Mouse (Mus musculus): ENCODE results near the gene Ppie.

Ppie gene

DNA sequence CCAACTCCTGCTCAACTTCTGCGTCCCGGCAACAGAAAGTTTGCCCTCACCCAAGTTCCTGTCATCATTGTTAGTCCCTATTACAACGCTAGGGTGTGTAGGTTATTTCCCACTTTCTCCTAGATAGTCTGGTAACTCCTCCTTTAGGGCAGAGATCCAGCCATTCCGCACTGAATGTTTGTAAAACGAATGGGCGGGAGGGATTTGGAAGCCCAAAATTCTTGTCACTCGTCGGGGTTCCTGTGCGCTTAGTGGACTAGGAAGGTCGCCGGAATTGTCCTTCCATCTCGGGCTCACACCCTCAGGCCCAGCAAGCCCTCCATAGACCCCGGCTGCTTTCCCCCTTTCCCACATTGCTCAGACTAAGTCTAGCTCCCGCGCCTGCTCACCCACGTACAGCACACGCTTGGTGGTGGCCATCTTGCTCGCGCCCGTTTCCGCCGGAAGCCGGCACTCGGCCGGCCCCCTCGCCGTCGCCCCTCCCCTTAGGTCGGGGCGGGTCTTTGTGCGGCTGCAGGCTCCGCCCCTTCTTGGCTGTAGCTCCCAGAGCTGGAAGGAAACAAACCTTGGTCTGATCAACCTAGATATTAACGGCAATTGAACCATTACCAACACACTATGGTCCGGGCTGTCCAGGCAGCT is at the start of gene Ppie:
Ppie (minus strand) TSS at position 439 of the 642 bp plus-strand sequence.
- under 1% methylated on average over 34 of the region's 34 CpGs for WGBS

DNA sequence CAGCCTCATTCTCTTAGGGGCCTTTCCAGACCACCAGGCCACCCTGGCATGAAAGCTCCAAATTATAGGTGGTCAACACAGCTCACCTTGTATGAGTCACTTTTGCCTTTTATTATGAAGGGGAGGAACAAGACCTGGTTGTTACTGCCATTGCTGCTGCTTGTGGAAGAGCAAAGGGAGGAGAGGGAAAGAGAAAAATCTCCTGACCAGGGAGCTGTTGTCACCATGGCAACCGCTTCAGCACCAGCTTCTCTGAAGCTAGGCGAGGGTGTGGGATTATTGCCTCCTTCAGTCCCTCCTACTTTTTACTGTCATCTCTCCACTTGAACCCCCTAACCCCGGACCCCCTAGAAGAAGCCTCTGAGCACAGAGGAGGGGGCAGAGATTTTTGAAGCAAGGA is 45.1 kb upstream of the Ppie start:
- WGBS, result 29% methylated on average over 3 of the region's 3 CpGs

- 7% methylated on average over 44 of the region's 44 CpGs for WGBS
Observed at GRCm38 (mm10) chr4:123183239-123184056, 43.7 kb upstream of the Ppie start.

DNA sequence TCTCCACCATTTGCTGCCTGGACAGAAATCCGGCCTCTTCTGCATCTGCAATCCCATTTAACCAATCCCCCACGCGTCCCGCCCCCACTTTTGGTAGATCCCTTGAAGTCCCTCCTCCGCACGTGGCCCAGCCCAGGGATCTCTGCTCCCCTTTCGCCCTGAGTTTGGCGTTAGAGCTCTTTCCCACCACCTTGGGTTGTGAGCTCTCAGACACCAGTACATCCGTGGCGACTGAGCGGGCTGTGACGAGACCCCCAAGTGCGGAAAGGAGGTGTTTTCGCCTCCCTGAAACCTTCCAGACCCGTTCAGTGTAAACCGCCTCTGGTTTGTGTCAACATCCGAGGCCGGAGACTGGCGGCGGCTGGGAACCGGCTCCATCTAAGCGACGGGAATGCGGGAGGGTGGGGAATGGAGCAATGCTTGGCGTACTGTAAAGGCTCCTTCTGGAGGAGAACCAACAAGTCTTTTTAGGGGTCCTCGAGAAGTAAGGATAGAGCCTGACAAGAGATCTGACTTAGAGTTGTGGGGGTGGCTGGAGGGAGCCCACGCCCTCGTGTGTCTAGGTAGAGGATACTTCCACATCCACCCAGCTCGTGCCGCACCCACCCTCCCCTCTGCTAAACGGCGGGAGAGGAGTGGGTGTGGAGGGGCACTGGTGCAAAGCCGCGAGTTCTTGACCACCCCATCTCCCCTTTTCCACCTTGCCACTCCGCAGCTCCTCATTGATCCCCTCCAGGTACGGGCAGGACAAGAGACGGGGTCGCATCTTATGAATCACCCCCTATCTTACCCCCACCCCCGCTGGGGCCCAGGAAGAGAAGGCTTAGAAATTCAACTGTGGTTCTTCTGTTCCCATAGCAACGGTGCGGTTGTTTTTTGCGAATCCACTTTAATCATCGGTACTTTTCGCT is 42.8 kb upstream of the Ppie start, which contains the start of gene Hpcal4:
Hpcal4 (plus strand) TSS at position 900 of the 911 bp plus-strand sequence.
- under 1% methylated on average over 44 of the region's 44 CpGs for WGBS

- 61% methylated on average over 15 of the region's 15 CpGs for WGBS
Observed at GRCm38 (mm10) chr4:123164157-123164556, 24.4 kb upstream of the Ppie start.

- WGBS, result 13% methylated on average over 15 of the region's 15 CpGs
Observed at GRCm38 (mm10) chr4:123162305-123162917, 22.7 kb upstream of the Ppie start.

DNA sequence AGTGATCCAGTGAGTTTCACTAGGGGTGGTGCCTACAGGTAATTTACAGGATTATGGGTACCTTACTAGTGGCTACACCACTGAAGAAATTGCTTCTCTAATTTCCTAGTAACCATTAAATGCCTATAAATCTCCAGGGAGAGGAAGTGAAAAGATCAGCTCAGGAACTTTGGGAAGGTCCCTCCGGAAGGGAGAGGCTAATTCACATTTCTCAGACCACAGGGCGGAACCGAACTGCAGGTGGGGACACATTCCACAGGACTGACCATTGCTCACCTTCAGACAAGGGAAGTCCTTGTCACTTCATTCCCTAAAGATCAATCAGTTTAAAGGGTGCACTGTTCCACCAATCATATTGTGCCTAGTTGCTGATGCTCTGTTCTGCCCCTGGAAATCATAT is 21.5 kb upstream of the Ppie start:
- 89% methylated on average over 3 of the region's 3 CpGs for WGBS

GRCm38 (mm10) chr4:123160571-123160970 is 20.8 kb upstream of the Ppie start:
- 72% methylated on average over 6 of the region's 6 CpGs for WGBS

DNA sequence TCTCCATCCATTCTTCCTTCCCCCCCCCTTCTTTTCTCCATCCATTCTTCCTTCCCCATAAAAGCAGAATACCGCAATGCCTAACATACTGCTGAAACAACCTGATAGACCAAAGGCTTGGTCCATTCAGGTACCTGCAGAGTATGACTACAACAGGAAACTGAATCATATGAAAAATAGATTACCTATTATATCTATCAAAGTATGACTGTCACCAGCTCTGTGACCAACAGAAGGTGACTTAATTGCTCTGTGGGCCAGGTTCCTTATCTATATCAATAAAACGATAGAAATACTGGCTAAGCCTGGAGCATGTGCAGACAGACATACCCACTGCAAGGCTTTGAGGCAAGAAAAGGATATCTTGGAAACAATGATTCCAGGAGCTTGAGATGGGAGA is 15.7 kb upstream of the Ppie start:
- WGBS, result 42% methylated on average over 2 of the region's 2 CpGs

DNA sequence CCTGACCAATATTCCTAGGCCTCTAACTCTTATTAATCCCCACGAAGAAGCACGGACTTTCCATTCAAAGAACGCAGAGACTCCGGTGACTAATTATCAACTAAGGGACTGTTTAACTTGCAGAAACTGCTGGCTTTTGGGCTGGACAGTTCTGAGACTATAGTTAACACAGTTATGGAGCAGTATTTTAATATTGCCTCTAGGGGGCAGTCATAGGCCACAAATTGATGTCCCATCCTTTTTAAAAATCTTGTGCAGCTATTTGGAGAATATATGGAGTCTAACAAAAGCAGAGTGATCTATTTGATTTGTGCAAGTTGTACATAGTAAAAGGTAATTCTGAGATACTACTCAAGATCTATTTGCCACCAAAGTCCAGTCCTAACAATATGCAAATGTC is 15.3 kb upstream of the Ppie start:
- 17% methylated on average over 4 of the region's 4 CpGs for WGBS

- 41% methylated on average over 5 of the region's 5 CpGs for WGBS
Observed at GRCm38 (mm10) chr4:123152976-123153375, 13.2 kb upstream of the Ppie start.

DNA sequence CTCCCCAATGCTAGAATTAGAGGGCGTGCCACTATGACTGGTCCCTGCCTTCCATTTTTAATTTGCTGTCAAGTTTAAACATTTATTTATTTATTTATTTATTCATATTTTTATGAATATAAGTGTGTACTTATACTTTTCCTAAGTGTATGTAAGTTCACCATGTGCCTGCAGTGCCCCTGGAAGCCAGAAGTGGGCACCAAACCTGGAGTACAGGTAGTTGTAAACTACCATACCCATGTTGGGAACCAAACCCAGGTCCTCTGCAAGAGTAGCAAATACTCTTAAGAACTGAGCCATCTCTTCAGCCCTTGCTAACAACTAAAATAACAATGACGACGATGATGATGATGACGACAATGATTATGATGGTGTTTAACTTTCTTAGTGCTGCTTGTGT is 12.3 kb upstream of the Ppie start:
- WGBS, result 83% methylated on average over 4 of the region's 4 CpGs

- WGBS, result 38% methylated on average over 5 of the region's 5 CpGs
Observed at GRCm38 (mm10) chr4:123147446-123148150, 7.8 kb upstream of the Ppie start.

GRCm38 (mm10) chr4:123137551-123137950 is 2.2 kb downstream of the Ppie start:
- 77% methylated on average over 3 of the region's 3 CpGs for WGBS

- 90% methylated on average over 4 of the region's 4 CpGs for WGBS
Observed at GRCm38 (mm10) chr4:123127051-123127450, 12.7 kb downstream of the Ppie start.

DNA sequence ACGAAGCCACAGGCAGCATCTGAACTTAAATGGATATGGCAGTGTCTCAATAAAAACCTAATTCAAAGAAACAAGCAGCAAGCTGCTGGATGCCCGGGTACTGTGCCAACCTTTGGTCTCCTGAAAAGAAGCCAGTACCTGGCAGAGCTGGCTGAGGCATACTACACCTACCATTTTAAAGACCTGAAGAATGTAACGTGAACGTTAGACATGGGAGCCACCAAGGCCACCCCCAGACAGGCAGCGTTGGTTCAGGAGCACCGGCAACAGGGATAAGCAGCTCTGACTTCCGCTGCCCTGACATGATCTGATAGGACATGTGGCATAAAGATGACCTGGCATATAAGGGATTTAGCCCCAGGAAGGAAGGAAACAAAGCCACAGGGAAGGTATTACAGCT is 13.1 kb downstream of the Ppie start:
- WGBS, result 92% methylated on average over 7 of the region's 7 CpGs

DNA sequence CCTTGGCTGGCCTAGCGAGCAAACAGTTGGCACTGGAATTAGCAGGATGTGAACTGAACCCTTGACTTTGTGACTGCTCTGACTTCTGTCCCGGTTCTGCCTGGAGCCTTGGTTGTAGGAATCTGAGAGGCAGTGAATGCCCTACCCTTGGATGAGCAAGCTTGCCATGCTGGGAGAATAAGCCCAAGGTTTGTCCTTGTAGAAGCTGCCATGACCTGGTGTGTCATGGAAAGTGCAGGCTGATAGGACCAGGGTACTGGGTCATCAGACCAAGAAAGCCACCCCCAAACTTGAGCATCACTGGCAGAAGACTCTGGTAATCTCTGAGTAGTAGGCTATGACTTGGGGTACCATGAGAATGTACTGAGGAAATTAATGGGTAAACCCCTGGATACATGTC is 18.5 kb downstream of the Ppie start:
- WGBS, result 93% methylated on average over 2 of the region's 2 CpGs

DNA sequence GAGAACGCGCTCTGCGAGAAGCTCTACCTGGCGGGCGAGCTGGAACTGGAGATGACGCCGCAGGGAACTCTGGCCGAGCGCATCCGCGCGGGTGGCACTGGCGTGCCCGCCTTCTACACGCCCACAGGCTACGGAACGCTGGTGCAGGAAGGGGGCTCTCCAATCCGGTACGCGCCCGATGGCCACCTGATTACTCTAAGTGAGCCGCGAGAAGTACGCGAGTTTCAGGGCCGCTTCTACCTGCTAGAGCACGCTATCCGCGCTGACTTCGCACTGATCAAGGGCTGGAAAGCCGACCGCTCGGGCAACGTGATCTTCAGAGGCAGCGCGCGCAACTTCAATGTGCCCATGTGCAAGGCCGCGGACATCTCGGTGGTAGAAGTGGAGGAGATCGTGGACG is 23.1 kb downstream of the Ppie start:
- WGBS, result 14% methylated on average over 23 of the region's 42 CpGs

GRCm38 (mm10) chr4:123116011-123116410 is 23.7 kb downstream of the Ppie start, which contains the start of gene Oxct2b:
Gene Oxct2b (plus strand): TSS chr4:123116266.
- WGBS, result 9% methylated on average over 22 of the region's 22 CpGs

- 91% methylated on average over 4 of the region's 4 CpGs for WGBS
Observed at GRCm38 (mm10) chr4:123114651-123115050, 25.1 kb downstream of the Ppie start.

DNA sequence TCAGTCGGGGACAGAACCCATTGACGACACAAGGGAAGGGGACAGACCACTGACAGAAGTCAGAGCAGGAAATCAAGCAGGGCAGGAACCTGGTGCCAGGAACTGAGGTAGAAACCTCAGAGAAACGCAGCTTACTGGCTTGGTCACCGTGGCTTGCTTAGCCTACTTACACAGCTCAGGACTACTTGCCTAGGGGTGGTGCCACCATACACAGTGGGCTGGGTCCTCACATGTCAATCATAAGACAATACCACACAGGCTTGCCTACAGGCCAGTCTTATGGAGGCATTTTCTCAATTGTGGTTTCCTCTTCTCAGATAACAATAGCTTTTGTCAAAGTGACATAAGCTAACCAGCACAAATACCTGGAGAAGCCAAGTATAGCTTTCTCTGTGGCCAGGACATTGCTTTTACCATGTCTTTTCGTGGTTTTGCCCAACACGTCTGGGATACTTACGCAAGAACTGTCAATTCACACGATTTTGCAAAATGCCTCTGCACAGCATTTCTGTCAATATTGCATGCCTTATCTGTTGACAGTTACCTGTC is 27.5 kb downstream of the Ppie start:
- 80% methylated on average over 8 of the region's 8 CpGs for WGBS
